Comparison of ENCODE assay signal across 23 mouse cellular contexts in genomic region chr6:120744266-120744665, GRCm38 (mm10). TPM values are rescaled to one million over a fixed set of nuclear protein-coding genes. Genes with fewer than 3 reads are reported as not detected.
"Had no signal": no experiment of that assay in that cellular context is flagged by ENCODE, and none has a peak within 500 bp of the region (broad histone marks: within the 10 kb centered on the region; RNA-seq: fewer than 3 reads in every experiment).

No protein-coding gene starts in this region.

- H3K4me1 ChIP-seq: lung, embryonic 15.5 days; midbrain, embryonic 12.5 days; neural tube, embryonic 13.5 days; neural tube, embryonic 15.5 days had no signal

- H3K9me3 ChIP-seq: lung, embryonic 15.5 days; megakaryocyte, embryonic 14.5 days; midbrain, embryonic 12.5 days; neural tube, embryonic 13.5 days; neural tube, embryonic 15.5 days had no signal

- DNase-seq: lung, adult 2 months; lung, postnatal 14 days; lung, postnatal 36 days; midbrain, embryonic 14.5 days; retina, postnatal 1 day; right cerebral cortex, adult 18-20 months; right cerebral cortex, postnatal 25 days; right cerebral cortex, postnatal 4 days; spleen, adult 18-20 months; thymus, adult 18-20 months; thymus, postnatal 14 days; thymus, postnatal 4 days had no signal

- H3K27me3 ChIP-seq: lung, embryonic 15.5 days; midbrain, embryonic 12.5 days; neural tube, embryonic 13.5 days; neural tube, embryonic 15.5 days had no signal

- H3K4me3 ChIP-seq: lung, embryonic 15.5 days; megakaryocyte, embryonic 14.5 days; midbrain, embryonic 12.5 days; myocyte; neural tube, embryonic 13.5 days; neural tube, embryonic 15.5 days had no signal

- H3K36me3 ChIP-seq: lung, embryonic 15.5 days; neural tube, embryonic 13.5 days; neural tube, embryonic 15.5 days had no signal

- H3K4me2 ChIP-seq: lung, embryonic 15.5 days; midbrain, embryonic 12.5 days; neural tube, embryonic 13.5 days; neural tube, embryonic 15.5 days had no signal

- H3K27ac ChIP-seq: lung, embryonic 15.5 days; macrophage; midbrain, embryonic 12.5 days; neural tube, embryonic 13.5 days; neural tube, embryonic 15.5 days had no signal

- H3K9ac ChIP-seq: lung, embryonic 15.5 days; midbrain, embryonic 12.5 days; neural tube, embryonic 13.5 days; neural tube, embryonic 15.5 days had no signal

- ATAC-seq: lung, postnatal 0 days; midbrain, embryonic 16.5 days had no signal

RNA-seq across cellular contexts. Expression of gene Slc25a18, which starts 29.1 kb away (rescaled TPM):
- polyA plus RNA-seq: lung, embryonic 15.5 days; thymus, postnatal 0 days; urinary bladder, adult 2 months had no signal
